Mouse (Mus musculus): ENCODE data around the gene Pfn1.

The Pfn1 gene

DNA sequence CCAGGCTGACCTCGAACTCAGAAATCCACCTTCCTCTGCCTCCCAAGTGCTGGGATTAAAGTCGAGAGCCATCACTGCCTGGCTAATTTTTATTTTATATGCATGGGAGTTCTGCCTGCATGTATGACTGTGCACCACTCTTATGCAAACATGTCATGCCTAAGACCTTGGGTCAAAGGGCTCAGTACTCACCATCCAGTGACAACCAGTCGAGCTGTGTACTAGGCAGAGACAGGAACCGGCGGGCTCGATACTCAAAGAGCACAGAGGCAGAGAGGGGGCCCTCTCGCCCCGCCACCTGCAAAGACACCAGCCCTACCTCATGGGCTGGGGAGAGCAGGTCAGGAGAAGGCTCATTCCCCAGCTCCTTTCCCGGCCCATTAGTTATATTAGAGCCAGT lies 23.6 kb upstream of the Pfn1 start:
- DNase-seq (ENCODE audit: extremely low read depth, low read depth, low spot score): no peak

DNA sequence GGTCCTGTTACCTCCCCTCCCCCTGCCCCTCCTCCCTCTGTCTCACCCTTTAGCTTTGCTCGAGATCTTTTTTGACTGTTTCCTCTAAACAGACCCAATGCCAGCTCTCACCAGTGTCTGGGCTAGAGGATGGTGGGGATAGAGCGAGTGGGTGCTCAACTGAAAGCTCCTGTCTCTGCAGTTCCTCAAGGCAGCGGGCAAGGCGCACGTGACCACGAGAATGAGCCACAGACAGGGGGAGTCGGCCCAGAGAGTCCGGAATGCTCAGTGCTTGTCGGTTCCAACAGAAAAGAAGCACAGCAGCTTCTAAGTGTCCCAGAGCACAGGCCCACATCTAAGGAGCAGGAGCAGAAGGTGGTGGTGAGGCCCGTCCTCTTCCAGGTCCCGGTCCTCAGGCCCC lies 20.1 kb upstream of the Pfn1 start:
- DNase-seq (ENCODE audit: extremely low read depth, low read depth, low spot score): no peak

DNA sequence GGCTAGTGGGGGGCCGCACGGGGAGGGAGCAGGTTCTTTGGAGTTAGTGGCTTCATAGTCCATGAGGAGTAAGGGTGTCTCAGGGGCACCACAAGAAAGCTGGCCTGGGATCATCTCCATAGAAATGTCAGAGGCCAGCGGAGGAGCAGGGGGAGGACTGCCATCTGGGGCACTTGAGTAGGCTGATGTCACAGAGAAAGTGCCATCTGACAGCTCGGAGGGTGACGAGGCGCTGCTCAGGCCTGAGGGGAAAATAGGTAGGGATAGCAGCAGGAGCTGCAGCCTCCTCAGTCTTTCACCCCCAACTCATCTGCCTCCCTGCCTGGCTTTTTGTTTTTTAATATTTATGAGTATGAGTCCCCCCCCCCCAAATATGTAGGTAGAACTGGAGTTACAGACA lies 19.6 kb upstream of the Pfn1 start:
- DNase-seq (ENCODE audit: extremely low read depth, low read depth, low spot score): no peak

DNA sequence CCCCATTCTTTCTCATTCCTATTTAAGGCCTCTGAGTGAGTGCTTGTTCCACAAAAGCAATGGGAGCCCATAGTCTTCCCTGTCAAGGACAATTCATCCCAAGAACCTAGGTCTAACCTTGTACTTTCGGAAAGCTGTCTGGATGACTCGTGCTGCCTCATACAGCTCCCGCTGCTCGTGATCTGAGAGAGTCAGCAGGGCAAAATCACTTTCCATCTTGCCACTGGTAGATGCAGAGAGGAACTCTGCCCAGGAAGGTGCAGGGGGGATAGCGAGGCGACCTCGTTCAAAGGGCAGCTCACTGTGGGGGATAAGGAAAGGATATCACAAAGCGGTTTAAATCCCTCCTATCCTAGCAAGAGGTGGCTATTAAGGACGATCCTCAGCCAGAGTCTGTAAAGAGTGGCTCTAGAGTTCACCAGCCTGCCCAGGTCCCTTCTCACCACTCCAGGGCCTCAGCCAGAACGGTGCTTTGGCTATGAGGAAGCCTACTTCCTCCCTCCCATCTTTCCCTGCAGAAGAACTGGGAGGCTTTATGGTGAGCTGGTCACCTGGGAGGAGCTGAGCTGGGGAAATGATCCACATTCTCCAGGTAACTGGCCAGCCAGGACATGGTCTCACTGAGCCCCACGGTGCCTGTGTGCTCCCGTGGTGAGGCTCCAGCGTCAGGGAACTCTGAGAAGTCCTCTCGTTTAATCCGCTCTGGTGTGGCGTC lies 17.0 kb upstream of the Pfn1 start:
- no peak for DNase-seq (ENCODE audit: extremely low read depth, low read depth, low spot score)

DNA sequence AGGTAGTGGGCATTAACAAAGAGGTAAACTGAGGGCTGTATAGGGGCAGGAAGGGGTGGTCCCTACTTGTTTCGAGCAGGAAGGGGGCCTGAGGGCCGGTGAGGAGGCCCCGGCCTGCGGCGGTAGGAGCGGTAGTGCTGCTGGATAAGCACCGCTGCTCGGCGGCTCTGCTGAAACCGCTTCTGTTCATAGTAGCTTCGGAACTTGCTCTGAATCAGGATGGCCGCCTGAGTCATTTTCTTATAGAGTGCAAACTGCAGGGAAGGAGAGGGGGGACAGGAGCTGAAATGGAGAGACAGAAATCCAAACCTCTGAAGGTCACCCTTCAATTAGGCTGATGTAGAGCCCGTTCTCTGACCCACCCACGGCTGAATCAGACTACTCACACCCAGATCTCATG lies 16.0 kb upstream of the Pfn1 start:
- no peak for DNase-seq (ENCODE audit: extremely low read depth, low read depth, low spot score)

DNA sequence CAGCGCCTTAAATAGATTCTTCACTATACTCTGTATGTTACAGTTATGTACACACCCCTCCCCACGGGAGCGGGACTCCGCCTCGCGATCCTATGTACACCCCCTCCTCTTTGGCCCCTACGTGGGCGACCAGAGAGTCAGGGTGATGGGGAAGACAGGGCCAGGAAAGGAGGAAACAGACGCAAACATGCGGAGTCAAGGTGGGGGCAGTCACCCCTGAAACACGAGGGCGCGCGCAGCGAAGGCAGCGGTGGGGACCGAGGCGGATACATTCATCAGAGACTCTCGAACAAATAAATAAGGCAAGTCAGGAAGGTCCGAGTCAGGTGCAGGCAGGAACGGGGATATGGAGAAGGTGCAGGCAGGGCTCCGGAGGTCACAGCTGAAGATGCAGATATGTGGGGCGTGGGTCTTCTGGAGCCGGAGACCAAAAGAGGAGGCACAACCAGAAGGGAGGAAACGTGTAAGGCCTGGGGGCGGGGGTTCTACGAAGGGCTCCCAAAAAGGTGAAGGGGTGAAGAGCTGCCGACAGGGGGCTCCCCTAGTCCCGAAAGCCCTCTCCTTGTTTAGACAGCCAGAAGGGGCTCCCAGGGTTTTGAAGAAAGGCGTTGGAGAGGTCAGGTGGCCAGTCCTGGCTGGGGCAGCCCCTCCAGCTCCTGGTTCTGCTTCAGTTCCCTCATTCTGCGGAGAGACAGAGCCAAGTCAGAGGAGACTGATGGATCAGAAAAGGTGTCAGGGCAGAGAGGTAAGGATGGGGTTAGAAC lies 15.3 kb upstream of the Pfn1 start:
- DNase-seq (ENCODE audit: extremely low read depth, low read depth, low spot score): no peak

DNA sequence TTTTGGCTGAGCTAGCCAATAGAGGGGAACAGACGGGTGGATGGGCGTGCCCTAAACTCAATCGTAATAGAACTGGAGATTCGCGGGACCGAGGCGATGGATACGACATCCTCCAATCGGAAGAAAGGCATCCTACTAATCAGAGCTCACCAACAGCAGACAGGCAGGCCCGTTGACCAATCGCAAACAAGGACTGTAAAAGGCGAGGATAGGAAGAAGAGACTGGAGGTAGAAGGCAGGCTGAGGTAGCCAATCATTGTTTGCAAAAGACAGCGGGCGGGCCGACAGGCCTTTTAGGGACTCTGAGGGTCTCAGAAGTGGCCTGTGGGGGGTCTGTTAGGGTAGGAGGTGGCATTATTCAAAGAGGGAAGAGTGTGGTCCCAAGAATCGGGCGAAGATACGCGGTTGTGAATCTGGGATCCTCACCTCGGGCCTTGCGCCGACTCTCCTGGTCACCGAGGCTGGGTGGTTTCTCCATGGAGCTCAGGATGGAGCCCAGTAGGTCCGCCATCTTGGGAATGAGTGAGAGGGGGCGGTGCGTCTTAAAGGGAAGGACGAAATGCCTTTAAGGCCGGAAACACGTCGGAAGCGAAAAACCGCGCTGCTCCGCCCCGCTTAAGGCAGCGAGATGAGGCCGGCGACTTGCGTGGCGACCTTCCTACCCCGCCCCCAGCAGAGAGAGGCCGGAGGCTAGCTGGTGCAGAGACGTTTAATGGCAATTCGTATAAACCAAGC lies 14.5 kb upstream of the Pfn1 start, which contains the start of gene Spag7:
TSS of gene Spag7 (minus strand) at position 646 of the 735 bp plus-strand sequence.
- peak; percentile 98 for DNase-seq (ENCODE audit: extremely low read depth, low read depth, low spot score)

DNA sequence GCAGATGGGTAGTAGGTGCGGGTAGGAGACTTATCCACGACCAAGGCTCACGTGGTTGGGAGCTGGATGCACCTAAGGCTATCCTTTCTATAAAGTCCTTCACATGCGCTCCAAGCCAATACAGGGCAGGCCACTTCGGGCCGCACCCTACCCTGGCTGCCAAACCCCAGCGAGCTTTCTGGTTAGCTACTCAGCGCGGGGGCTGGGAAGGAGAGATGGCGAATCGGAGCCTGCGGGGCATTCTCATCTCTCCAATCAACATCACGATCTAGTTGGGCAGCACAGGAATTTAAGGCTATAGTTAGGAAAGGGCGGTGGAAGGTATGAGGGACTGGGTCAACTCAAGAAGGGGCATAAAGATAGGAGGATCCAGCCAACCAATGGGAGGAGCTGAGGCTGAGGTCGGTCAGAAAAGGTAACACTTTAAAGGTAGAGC lies 13.9 kb upstream of the Pfn1 start:
- no peak for DNase-seq (ENCODE audit: extremely low read depth, low read depth, low spot score)

DNA sequence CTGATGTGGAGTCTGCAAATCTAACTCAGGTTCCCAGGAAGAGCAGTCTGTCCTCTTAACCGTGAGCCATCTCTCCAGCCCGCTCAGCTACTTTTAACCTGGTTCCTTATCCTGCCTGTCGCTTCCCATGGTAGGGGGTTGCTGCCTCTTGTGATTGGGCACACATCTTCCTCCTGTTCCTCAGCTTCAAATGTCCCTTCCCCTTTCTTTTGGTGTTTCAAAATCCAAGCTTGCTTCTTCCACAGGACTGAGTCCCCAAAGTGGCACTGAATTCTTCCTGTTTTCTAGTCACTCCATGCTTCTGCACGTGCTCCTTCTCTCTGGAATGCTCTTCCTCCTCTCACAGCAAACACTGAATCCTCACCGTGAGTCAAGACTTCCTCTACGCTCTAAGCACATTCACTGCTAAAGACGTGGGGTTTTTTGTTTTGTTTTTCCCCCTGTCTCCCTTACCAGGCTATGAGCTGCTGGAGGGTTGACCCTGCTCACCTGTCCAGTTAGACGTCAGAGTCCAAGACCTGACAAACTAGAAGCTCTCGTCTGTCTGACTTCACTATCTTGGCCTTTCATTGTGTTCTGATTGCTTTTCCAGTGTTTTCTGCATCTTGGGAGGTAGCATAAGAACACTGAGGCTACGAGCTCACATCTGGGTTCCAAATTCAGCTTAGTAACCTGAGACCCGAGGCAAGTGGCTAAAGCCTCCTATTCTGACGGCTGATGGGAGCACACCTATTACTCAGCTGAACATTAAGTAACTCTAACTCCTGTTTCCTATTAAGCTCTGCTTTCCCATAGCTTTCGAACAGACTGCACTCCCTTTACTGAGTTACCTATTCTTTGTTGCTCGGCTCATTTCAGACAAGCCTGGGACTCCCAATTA lies 13.1 kb upstream of the Pfn1 start:
- DNase-seq (ENCODE audit: extremely low read depth, low read depth, low spot score): no peak

DNA sequence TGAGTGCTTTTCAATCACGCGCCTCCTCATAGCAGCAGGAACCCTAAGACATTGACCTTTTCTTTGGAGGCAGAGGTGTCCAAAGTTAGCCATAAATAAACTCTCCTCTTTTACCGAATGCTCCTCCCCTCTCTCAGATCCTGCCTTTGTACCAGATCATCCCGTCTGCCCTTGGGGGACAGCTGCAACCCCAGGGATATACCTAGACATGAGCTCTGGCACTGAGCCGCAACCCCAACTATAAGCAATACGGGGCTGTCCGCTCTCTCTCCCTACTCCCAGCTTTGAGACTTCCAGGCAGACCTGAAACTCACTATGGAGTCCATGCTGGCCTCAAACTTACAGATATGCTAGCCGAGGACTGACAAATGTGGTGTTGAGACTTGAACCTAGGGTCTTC lies 12.2 kb upstream of the Pfn1 start:
- DNase-seq (ENCODE audit: extremely low read depth, low read depth, low spot score): no peak

DNA sequence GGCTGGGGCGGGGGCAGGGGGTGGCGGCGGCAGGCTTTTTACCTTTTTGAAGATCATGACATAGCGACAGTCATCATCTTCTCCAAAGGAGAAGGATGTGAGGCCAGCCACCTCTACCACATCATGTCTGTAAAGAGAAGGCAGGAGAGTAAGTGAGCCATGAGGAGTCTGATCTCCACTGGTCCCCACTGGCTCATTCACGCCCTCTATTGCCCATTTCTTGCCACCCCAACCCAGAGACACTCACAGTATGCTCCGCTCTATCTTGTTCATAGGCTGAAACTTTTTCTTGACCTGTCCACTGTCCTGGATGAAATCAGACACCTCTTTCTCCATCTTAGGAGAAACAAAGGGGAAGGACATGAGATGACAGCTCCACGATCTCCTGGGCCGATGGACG lies 10.3 kb upstream of the Pfn1 start:
- no peak for DNase-seq (ENCODE audit: extremely low read depth, low read depth, low spot score)

DNA sequence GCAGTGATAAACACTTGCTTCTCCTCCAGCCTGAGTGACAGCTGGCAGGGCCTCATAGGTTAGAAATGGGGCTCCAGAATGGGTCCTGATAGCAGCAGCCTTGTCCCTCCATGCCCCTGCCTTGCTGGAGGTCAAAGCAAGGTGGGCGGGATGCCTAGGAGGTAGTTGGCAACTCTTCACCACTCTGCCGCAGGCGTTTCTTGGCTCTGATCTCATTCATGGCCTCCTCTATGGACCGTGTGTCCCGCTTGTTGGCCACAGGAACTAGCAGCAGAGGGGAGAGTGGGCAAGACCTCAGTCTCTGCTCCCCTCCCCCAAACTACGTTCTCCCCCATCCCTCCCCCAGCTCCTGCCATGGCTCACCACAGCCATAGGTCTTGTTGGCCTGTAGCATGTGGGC lies 9.5 kb upstream of the Pfn1 start:
- no peak for DNase-seq (ENCODE audit: extremely low read depth, low read depth, low spot score)

DNA sequence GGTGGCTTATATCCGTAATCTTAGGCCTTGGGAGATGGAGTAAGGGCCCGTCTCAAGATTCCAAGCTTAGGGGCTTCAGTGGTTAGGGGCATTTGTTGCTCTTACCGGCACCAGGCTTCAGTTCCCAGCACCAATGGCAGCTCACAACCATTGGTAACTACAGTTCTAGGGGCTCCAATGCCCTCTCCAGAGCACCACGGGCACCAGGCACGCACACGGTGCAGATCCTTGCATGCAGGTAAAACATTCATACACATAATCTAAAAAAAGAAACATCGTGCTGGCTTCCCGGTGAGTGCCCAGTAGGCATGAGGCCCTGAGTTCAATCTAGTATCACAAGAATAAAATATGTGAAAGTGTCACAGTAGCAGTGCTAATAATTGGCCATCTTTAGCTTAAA lies 8.7 kb upstream of the Pfn1 start:
- DNase-seq (ENCODE audit: extremely low read depth, low read depth, low spot score): no peak

DNA sequence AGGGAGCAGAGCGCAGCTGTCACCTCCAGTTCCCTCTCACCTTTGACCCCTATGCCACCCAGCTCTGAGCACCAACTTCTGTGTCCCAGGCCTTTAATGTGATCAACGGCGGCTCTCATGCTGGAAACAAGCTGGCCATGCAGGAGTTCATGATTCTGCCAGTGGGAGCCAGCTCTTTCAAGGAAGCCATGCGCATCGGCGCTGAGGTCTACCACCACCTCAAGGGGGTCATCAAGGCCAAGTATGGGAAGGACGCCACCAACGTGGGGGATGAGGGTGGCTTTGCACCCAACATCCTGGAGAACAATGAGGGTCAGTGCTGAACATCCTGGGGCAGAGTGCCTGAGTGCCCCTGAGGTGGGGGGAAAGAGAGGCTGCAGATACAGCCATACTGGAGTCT lies 6.1 kb upstream of the Pfn1 start:
- DNase-seq (ENCODE audit: extremely low read depth, low read depth, low spot score): no peak

DNA sequence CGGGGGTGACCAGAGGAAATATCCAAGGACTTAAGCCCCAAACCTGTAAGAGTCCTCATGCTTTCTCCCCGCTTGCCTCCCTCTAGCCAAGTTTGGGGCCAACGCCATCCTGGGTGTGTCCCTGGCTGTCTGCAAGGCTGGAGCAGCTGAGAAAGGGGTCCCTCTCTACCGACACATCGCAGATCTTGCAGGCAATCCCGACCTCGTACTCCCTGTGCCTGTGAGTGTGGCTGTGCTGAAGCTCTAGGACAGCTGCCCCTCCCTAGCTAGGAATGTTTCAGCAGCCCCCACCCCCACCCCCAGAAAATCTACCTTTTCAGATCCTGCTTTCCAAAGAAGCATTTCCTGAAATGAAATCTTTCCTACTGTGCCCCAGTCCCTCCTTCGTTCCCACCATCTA lies 4.5 kb upstream of the Pfn1 start:
- no peak for DNase-seq (ENCODE audit: extremely low read depth, low read depth, low spot score)

DNA sequence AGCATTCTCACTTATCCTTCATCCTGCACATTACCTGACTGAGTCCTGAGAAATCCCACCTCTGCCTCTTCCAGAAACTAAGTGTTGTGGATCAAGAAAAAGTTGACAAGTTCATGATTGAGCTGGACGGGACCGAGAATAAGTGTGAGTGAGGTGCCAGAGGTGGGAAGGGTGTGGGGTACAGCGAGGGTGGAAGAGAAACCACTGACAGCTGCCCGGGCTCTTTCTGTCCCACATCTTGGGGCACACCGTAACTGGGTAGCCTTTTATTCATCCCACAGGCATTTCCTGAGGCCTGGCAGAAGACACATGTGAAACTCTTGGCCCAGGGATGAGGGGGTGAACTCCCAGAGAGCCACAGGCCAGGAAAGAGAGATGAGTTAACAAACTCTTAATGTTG lies 4.1 kb upstream of the Pfn1 start:
- no peak for DNase-seq (ENCODE audit: extremely low read depth, low read depth, low spot score)

DNA sequence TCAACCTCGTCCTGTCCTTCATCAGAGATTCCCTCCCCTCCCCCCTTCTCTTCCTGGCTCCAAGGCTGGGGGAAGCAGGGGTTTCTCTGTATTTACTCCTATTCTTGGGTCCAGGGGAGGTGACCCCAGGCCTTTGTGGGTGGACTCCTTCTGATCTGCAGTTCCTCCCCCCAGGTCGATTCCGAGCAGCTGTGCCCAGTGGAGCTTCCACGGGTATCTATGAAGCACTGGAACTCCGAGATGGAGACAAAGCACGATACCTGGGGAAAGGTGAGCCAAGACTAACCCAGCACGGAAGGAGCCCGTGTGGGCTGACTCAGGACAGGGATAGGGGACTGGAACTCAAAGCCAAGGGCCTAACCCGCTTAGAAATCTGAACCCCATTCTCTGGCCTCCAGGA lies 3.5 kb upstream of the Pfn1 start:
- DNase-seq (ENCODE audit: extremely low read depth, low read depth, low spot score): no peak

DNA sequence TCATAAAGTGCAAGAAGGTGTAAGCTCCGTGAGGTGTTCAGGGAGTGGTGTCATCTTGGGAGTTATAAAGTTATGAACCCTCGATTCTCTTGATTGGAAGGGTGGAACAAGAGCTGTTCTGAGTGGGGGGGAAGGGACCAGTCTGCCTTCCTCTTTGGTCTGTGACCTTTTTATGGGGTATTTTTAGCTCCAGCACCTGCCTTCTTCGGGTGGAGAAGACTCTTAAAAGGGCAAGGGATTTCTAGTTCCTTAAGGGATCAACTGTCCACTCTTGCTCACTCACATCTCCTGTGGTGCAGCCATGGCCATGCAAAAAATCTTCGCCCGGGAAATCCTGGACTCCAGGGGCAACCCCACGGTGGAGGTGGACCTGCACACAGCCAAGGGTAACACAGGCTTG lies 3.1 kb upstream of the Pfn1 start:
- no peak for DNase-seq (ENCODE audit: extremely low read depth, low read depth, low spot score)

DNA sequence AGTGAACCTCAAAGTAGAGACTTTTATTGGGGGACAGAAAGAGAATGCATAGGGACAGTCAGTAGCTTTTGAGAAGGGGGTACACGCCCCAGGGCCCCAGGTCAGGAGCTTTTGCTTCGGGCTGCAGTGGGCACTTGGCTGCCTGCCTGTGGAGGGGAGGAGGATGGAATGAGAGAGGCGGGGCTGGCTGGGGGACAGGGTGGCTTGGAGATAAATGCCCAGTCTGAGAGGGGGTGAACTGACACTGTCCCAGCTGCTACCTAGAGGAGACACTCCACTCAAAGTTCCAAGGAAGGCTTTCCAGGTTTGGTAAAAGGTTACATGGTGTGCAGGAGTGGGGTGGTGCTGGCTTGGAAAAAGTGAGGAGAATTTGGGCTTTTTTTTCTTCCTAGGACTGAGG lies 2.5 kb upstream of the Pfn1 start, which contains the start of gene Eno3:
TSS of gene Eno3 (plus strand) at position 239 of the 400 bp plus-strand sequence.
- no peak for DNase-seq (ENCODE audit: extremely low read depth, low read depth, low spot score)

DNA sequence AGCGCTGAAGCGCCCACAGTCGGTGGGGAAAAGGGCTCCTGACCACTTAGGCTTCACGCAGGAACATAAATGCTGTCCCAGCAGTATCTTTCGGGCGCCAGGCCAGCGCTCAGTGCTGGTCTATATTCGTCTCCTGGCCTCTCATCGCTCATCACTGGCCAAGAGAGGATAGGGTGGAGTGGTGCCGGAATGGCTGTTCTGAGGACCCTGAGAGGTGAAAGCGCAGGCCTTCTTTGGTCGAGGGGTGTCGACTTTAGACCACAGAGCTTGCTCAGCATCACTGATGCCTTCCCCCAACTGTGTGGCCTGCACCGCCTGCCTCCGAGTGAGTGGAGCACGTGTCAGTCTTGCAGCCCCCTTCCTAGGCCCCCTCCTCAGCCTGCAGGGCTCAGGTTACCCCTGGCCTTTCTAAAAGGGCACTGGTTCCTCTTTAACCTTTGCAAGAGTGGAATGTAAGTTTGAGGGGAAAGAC lies 2.0 kb upstream of the Pfn1 start:
- DNase-seq (ENCODE audit: extremely low read depth, low read depth, low spot score): no peak

All from fat pad, adult 2 months (tissue).